Mouse (Mus musculus) ES-CJ7 (cell line): ENCODE measurements around the gene Lancl2.

Experiments
- DNase-seq: peaks from one replicate; pipeline ENCODE4 v3.0.0; 2011; ENCODE audit warnings: low read depth, low spot score

The Lancl2 gene

DNA sequence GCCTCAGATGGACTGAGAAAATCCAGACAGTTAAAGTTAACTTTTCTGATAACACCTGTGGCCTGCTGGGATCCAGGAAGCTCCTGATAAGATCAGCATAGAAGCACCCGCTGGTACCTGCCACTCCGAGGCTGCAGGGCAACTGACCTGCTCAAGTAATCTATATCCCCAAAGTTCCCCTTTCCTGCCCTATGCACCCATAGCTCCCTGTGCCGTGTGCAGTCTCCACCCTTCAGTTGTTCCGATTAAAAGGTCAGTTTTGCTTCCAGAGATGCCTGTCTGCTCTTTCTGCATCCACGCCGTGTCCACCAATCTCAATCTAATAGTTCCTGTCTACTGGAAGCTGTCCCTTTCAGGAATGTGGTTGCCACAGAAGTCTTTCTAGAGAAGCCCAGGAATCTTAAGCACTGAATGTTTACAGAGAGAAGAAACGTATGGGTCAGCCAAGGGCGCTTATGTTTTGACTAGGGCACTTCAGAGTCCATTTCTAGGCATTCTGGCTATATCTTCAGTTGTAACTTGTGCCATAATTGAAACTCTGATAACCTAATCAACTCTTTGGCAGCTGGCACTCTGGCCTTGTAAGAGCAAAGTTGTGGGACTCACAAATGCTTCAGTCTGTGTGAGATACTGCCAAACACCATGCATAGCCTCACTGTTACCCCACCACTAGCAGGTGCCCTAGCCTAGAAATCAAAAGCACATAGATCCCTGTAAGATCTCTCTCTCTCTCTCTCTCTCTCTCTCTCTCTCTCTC is 65.0 kb downstream of the Lancl2 start:
- DNase-seq, result no peak

- no peak for DNase-seq
Measured at GRCm38 (mm10) chr6:57768948-57769525, 66.7 kb downstream of the Lancl2 start.

- DNase-seq, result no peak
Measured at GRCm38 (mm10) chr6:57770467-57771190, 68.3 kb downstream of the Lancl2 start.

- no peak for DNase-seq
Measured at GRCm38 (mm10) chr6:57773792-57774191, 71.5 kb downstream of the Lancl2 start.

- no peak for DNase-seq
Measured at GRCm38 (mm10) chr6:57780359-57780758, 78.0 kb downstream of the Lancl2 start.

DNA sequence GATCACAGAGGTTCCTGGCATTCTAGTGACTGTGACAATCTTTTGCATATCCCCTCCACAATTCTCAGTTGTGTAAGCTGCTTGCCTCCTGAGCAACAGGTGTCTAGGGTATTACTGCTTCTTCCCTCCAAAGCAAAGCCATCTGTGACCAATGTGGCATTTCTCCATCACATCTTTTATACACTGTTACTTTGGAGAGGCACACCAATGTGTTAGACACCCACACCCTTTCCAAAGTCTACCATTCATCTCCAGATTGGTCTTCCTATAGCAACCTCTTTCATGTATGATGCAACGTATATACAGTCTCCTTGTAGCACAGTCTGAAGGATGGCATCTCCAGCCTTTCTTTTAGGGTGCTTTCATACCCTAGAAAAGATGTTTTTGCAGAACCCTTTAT is 80.3 kb downstream of the Lancl2 start:
- DNase-seq, result no peak

GRCm38 (mm10) chr6:57784251-57784650 is 81.9 kb downstream of the Lancl2 start:
- no peak for DNase-seq

DNA sequence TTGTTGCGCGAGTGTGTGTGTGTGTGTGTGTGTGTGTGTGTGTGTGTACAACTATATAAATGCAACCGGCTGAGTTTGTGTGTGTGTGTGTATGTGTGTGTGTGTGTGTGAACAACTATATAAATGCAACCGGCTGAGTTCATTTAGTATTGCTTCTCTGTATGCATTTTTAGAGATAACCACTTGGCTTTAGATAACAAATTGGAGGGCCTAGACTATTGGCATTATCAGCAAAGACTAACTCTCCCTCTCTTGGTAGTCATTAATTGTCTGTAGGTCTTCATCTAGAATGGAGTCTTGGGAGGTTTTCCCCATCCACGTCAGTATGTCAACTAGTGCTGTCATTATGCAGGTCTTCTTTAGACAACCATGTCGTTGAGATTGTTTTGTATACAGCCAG is 85.0 kb downstream of the Lancl2 start:
- no peak for DNase-seq
